Mouse (Mus musculus): ENCODE results near the gene Psen1. TPM values are rescaled to one million over a fixed set of nuclear protein-coding genes. Genes with fewer than 3 reads are reported as not detected.

The Psen1 gene
- total RNA-seq, 4 experiments from 2014 or later, result 64.2 to 76.0 (median 69.9) TPM

- DNase-seq (ENCODE audit: low spot score in 2 of 2), result no peak
Measured at GRCm38 (mm10) chr12:83723037-83723436, 35.1 kb downstream of the Psen1 start.

GRCm38 (mm10) chr12:83726510-83727308, 38.8 kb downstream of the Psen1 start:
- DNase-seq (ENCODE audit: low spot score in 2 of 2), result no peak

GRCm38 (mm10) chr12:83732225-83732624, 44.3 kb downstream of the Psen1 start:
- DNase-seq (ENCODE audit: low spot score in 2 of 2), result no peak

GRCm38 (mm10) chr12:83734047-83734446, 46.1 kb downstream of the Psen1 start:
- DNase-seq (ENCODE audit: low spot score in 2 of 2), result no peak

GRCm38 (mm10) chr12:83736236-83736635, 48.3 kb downstream of the Psen1 start:
- no peak for DNase-seq (ENCODE audit: low spot score in 2 of 2)

GRCm38 (mm10) chr12:83738651-83739050, 50.7 kb downstream of the Psen1 start:
- DNase-seq (ENCODE audit: low spot score in 2 of 2), result no peak

- DNase-seq (ENCODE audit: low spot score in 2 of 2), result no peak
Measured at GRCm38 (mm10) chr12:83741722-83742121, 53.8 kb downstream of the Psen1 start.

- no peak for DNase-seq (ENCODE audit: low spot score in 2 of 2)
Measured at GRCm38 (mm10) chr12:83742834-83743233, 54.9 kb downstream of the Psen1 start.

GRCm38 (mm10) chr12:83743712-83744111, 55.8 kb downstream of the Psen1 start:
- no peak for DNase-seq (ENCODE audit: low spot score in 2 of 2)

- DNase-seq (ENCODE audit: low spot score in 2 of 2), result no peak
Measured at GRCm38 (mm10) chr12:83749186-83749585, 61.2 kb downstream of the Psen1 start.

GRCm38 (mm10) chr12:83752495-83752894, 64.5 kb downstream of the Psen1 start:
- no peak for DNase-seq (ENCODE audit: low spot score in 2 of 2)

GRCm38 (mm10) chr12:83758735-83759134, 70.8 kb downstream of the Psen1 start:
- no peak for DNase-seq (ENCODE audit: low spot score in 2 of 2)

GRCm38 (mm10) chr12:83760201-83760600, 72.2 kb downstream of the Psen1 start:
- DNase-seq (ENCODE audit: low spot score in 2 of 2), result no peak

- DNase-seq (ENCODE audit: low spot score in 2 of 2), result no peak
Measured at GRCm38 (mm10) chr12:83762706-83763105, 74.8 kb downstream of the Psen1 start.

GRCm38 (mm10) chr12:83763311-83764043, 75.5 kb downstream of the Psen1 start, which contains the start of gene Papln:
Gene Papln (plus strand): TSS chr12:83763634.
- no peak for DNase-seq (ENCODE audit: low spot score in 2 of 2)

GRCm38 (mm10) chr12:83764044-83764365, 76.1 kb downstream of the Psen1 start:
- DNase-seq (ENCODE audit: low spot score in 2 of 2), result no peak

GRCm38 (mm10) chr12:83764519-83764918, 76.6 kb downstream of the Psen1 start:
- no peak for DNase-seq (ENCODE audit: low spot score in 2 of 2)

GRCm38 (mm10) chr12:83765965-83766603, 78.1 kb downstream of the Psen1 start:
- no peak for DNase-seq (ENCODE audit: low spot score in 2 of 2)

GRCm38 (mm10) chr12:83767833-83768232, 79.9 kb downstream of the Psen1 start:
- no peak for DNase-seq (ENCODE audit: low spot score in 2 of 2)

GRCm38 (mm10) chr12:83768235-83768899, 80.4 kb downstream of the Psen1 start:
- no peak for DNase-seq (ENCODE audit: low spot score in 2 of 2)

GRCm38 (mm10) chr12:83770418-83771256, 82.7 kb downstream of the Psen1 start:
- peak in 1 of 2 experiments; percentile 33 for DNase-seq (ENCODE audit: low spot score in 2 of 2)
